Mouse (Mus musculus) G1E (cell line): ENCODE results near the gene Pde8b.

Experiments
- CTCF ChIP-seq: IDR thresholded peaks from 2 replicates; pipeline ENCODE4 v1.5.1; 2012; ENCODE audit warnings: low read depth, low read length, inconsistent platforms, mixed read lengths
- TAL1 ChIP-seq: conservative IDR thresholded peaks from 2 replicates; pipeline ENCODE4 v1.6.1; 2012; ENCODE audit warnings: low read depth, low read length, inconsistent platforms, mixed read lengths

DNA sequence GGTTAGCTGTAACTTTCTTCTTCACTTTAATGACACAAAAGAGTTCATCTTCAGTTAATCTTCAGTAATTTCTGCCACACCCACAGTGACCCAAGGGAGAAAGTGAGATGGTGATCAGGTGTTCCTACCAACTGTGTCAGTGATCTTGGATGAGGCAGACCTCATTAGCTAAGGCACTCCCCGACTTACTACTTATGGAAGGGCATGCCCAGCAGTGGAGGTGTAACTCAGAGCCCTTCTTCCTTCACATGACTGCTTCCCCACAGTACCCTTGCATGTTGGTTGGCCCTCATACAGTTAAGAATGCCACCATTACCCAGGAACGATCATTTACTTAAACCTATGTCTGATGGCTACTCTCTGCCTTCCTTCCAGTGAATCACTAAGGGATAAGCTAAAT, 25.6 kb downstream of the Pde8b start:
- TF ChIP-seq CTCF (no peak), TAL1 (no peak)
